Mouse (Mus musculus): ENCODE measurements around the gene Reln.
A peak's percentile ranks its signal among the peaks of the same experiment; 100 is the strongest.

- TF ChIP-seq POLR2A (IDR thresholded peaks at IDR 0.05; ENCODE audit: borderline replicate concordance, extremely low read depth, low read depth, low read length), result no peak
- peak; percentile 23; the same call in 1 of the 2 replicates for TF ChIP-seq CTCF (IDR thresholded peaks at IDR 0.05; ENCODE audit: insufficient read depth, low read length)
Observed at GRCm38 (mm10) chr5:21844676-21845075, 499.8 kb downstream of the Reln start.
